Mouse (Mus musculus): ENCODE data around the gene Rasal1.

Rasal1 gene

DNA sequence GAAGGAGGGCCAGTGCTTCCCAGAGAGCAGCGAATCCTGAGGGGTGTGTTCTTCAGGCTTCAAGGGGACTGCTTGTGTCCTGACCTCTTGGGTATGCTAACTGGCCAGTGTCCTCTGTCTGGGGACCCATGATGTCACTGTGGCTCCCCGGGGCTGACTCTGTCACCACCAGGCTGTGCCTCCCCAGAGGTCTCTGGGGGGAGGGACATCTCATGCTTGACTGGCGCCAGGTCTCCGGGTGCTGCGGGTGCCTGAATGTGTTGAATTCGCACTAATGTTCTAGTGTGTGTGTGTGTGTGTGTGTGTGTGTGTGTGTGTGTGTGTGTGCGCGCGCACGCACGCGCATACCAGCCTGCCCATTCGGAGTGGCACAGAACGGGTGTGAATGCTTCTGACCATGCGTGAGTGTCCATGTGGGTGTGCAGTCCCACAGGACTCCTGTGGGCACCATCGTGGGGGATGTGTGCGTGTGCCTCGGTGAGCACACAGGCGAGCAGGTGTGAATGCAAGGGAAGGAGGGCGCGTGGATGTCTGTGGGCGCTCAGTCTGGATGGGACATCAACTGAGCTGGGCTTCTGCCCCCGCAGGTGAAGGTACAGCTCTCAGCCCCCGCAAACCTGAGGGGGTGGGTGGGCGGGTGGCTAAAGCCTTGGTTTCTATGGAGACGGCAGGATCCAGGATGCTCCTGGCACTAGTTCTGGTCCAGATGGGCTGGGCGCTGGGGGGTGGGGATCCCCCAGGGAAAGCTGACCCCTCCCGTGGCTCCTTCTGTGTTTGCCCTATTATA lies 4.5 kb downstream of the Rasal1 start:
- in situ Hi-C loops (cut with MseI, MboI) = no loop called here

- in situ Hi-C loops (cut with MseI, MboI) = no loop called here
Observed at GRCm38 (mm10) chr5:120653873-120654272, 5.3 kb downstream of the Rasal1 start.

DNA sequence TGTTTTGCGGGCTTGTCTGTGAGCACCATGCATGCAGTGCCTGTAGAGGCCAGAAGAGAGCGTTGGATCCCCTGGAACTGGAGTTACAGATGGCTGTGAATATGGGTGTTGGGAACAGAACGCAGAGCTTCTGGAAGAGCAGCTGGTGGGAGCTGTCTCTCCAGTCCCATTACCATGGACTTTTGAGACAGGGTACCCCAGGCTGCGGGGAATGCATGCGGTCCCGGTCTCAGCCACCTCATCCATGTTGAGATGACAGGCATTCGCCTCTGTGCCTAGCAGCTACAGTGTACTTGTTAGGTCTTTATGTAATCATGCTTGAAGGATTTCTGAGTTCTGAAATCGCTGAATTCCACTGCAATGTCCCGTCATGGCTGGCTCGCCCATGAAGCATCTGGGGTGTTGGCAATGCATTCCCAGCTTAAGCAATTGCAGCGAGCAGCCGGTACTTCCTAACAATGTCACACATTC lies 7.7 kb downstream of the Rasal1 start:
- in situ Hi-C loops (cut with MseI, MboI) = no loop called here

GRCm38 (mm10) chr5:120660816-120661215 lies 12.2 kb downstream of the Rasal1 start:
- in situ Hi-C loops (cut with MseI, MboI) = no loop called here

- in situ Hi-C loops (cut with MseI, MboI) = no loop called here
Observed at GRCm38 (mm10) chr5:120664888-120665287, 16.3 kb downstream of the Rasal1 start.

DNA sequence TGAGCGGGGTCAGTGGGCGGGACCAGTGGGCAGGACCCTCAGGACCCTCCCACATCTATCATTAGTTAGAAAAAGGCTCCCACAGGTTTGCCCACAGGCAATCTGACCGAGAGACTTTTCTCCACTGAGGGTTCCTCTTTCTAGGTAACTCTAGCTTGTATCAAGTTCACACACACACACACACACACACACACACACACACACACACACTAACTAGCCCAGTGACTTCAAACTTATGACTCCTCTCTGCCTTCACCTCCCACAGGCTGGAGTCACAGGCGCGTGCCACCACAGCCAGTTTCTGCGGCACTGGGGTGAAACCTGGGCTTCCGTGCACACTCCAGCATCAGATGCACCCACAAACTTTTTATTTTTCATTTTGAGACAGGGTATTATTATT lies 20.1 kb downstream of the Rasal1 start:
- in situ Hi-C loops (cut with MseI, MboI) = no loop called here

DNA sequence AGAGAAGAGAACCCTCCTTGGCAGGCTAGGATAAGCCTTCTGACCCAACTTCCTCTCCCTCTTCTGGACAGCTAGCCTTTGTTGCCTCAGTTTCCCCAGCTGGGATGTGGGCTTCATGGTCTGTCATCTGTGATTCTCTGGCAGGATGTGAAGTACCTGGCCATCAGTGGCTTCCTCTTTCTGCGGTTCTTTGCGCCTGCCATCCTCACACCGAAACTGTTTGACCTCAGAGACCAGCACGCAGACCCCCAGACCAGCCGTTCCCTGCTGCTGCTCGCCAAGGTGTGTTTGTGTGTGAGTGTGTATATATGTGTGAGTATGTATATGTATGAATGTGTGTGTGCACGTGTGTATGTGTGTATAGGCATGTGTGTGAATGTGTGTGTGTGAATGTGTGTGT lies 21.5 kb downstream of the Rasal1 start:
- in situ Hi-C loops (cut with MseI, MboI) = loop anchor here in 1 of 2 experiments (5.0 kb wide), 1 partner anchor 53 kb away; no protein-coding TSS in a partner anchor

GRCm38 (mm10) chr5:120671865-120672264 lies 23.3 kb downstream of the Rasal1 start:
- in situ Hi-C loops (cut with MseI, MboI) = loop anchor here in 1 of 2 experiments (5.0 kb wide), 1 partner anchor 55 kb away; no protein-coding TSS in a partner anchor

GRCm38 (mm10) chr5:120673626-120674025 lies 25.0 kb downstream of the Rasal1 start:
- in situ Hi-C loops (cut with MseI, MboI) = loop anchor here in 1 of 2 experiments (5.0 kb wide), 1 partner anchor 56 kb away; no protein-coding TSS in a partner anchor

GRCm38 (mm10) chr5:120674229-120675145 lies 25.9 kb downstream of the Rasal1 start:
- in situ Hi-C loops (cut with MseI, MboI) = loop anchor here (5.0 kb wide), 2 partner anchors 38 to 57 kb away; partner anchors contain the start of gene Dtx1 (in 2 of the 2)

DNA sequence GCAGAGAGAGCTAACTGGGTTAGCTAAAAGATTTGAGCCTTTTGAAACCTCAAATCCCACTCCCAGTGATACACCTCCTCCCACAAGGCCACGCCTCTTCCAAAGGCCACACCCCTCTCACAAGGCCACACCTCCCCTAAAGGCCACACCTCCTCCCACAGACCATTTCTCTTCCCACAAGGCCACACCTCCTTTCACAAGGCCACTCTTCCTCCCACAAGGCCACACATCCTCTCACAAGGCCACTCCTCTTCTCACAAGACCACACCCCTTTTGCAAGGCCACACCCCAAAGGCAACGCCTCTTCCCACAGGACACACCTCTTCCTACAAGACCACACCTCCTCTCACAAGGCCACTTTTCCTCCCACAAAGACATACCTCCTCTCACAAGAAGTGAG lies 28.9 kb downstream of the Rasal1 start:
- in situ Hi-C loops (cut with MseI, MboI) = loop anchor here (5.0 kb wide), 1 partner anchor 35 kb away; the partner anchor contains the start of gene Dtx1 (in 2 of the 2)

DNA sequence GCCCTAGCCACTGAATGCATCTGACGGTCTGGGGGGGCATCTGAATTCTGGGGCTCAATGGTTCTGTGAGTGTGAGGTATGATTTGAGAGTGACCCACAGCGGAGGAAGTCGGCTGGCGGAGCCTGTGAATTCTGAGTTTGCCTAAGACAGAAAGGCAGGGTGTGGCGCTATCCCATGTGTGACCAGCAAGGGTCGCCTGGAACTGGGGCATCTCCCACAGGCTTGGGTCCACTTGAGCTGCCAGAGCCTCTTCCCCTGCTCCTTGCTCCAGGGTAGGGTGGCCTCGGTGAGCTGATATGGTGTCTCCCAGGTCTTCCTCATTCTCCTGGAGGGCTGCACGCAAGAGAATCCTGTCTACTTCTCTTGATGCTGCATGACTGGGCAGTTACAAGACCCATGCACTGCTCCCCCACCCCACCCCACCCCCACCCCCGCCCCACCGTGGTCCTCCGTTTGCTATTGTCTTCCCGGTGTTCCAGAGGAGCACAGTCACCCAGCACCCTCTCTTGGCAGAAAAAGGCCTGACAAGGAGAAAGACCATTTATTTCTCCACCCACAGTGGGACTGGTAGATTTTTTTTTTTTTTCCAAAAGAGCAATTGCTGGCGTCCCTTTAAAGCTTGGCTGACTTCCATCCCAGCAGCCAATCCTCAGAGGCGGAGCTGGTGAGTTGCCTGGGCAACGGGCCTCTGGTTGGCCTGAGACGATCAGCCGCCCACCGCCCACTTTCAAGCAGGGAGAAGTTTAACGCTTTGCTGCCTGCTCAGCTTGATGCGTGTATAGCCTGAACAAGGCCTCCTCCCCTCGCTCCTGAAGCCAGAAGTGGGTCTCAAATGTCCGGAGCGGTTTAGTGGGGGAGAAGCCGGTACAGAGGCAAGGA lies 31.3 kb downstream of the Rasal1 start:
- in situ Hi-C loops (cut with MseI, MboI) = loop anchor here (5.0 kb wide), 1 partner anchor 32 kb away; the partner anchor contains the start of gene Dtx1 (in 2 of the 2)

GRCm38 (mm10) chr5:120680918-120681317 lies 32.3 kb downstream of the Rasal1 start:
- in situ Hi-C loops (cut with MseI, MboI) = no loop called here

DNA sequence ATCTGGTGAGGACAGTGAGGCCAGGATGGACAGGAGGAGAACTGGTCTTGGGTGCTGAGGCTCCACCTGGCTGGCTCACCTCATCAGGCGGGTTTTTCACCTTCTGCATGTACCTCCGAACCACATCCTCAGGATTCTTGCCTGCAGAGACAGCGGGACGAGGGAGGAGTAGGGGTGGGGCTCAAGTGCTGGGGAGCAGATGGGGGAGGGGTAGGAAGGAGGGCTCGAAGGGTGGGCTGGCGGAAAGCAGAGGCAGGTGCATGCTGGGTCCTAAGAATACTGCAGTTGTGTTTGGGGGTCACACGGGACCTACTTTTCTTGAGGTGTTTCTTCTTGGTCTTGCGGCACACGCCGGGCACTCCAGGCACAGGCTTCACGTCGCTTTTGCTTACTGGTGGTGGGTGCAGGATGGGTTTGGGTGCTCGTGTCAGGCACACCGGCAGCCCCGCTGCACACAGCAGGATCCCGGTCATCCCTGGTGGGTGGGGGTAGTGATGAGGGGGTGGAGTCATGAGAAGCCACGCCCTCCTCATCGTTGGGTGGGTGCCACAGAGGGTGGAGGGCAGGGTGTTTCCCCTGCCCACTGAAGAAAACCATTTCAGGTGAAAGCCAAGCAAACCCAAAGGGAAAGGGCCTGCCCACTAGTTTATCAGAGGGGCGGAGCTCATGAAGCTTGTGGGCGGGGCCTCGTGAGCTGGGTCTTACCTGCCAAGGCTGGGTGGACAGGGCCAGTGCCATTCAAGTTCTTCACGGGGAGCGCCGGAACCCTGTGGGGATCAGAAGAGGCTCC lies 34.6 kb downstream of the Rasal1 start:
- in situ Hi-C loops (cut with MseI, MboI) = no loop called here

DNA sequence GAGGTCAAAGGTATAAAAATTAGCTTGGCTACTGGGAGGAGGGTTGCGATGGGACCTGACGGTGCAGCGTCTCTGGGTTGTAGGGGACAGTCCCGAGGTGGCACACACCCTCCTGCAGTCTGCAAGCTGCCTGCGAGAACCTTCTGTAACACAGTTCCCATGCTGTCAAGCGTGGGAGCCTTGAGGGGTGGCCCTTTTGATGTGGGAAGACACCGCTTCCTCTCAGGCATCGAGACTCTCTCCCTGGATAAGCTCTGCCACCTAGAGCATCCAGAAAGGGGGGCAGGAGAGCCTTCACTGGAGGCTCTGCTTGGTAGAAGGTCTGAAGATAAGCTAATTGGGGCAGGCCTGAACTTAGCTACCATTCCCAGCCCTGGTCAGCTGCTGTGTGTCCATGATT lies 37.1 kb downstream of the Rasal1 start:
- in situ Hi-C loops (cut with MseI, MboI) = no loop called here

GRCm38 (mm10) chr5:120686749-120687483 lies 38.3 kb downstream of the Rasal1 start:
- in situ Hi-C loops (cut with MseI, MboI) = no loop called here

GRCm38 (mm10) chr5:120687484-120687851 lies 38.9 kb downstream of the Rasal1 start:
- in situ Hi-C loops (cut with MseI, MboI) = no loop called here

GRCm38 (mm10) chr5:120687897-120688296 lies 39.3 kb downstream of the Rasal1 start:
- in situ Hi-C loops (cut with MseI, MboI) = no loop called here

GRCm38 (mm10) chr5:120688434-120688833 lies 39.8 kb downstream of the Rasal1 start:
- in situ Hi-C loops (cut with MseI, MboI) = no loop called here
